12 mouse cellular contexts compared by ENCODE assay signal in the genomic region with DNA sequence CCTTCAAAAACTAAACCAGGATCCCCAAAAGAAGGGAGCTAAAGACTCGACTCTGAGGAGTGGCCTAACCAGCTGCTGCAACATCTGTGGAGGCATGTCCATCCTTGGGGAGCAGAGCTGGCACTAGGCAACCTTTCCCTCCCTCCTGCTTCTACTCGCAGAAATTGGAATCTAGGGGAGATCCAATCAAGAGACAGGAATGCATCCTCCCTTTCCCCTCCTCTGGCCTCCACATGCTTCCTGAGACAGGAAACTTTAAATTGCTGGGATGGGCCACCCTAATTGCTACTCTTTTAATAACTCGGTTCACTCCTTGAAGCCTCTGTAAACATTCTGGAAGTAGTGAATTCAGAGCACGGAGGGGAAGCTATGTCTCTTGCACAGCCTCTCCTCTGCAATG.
DNase-seq lines count a peak whose midpoint lies in the region; ATAC-seq and TF ChIP-seq lines count a peak whose summit lies in the region.
"Had no signal": no experiment of that assay in that cellular context is flagged by ENCODE, and none has a peak within 500 bp of the region (broad histone marks: within the 10 kb centered on the region; RNA-seq: fewer than 3 reads in every experiment).

No protein-coding gene starts in this region.

- peak overlapping the region; percentile 54; the same call in 1 of the 2 replicates for H3K27ac ChIP-seq in lung, embryonic 14.5 days (ENCODE audit: low read depth)
- H3K27ac ChIP-seq in embryonic facial prominence, embryonic 12.5 days, result peak overlapping the region; percentile 46; the same call in 1 of the 2 replicates
- H3K27ac ChIP-seq in hindbrain, embryonic 14.5 days, result no peak overlapping the region
- H3K27ac ChIP-seq: forebrain, embryonic 15.5 days; hindbrain, postnatal 0 days; midbrain, embryonic 13.5 days had no signal

- H3K27me3 ChIP-seq in lung, embryonic 14.5 days (ENCODE audit: insufficient read depth, low read length), result no peaks in the 10 kb centered on the region
- H3K27me3 ChIP-seq in embryonic facial prominence, embryonic 12.5 days, result no peaks in the 10 kb centered on the region
- H3K27me3 ChIP-seq in hindbrain, embryonic 14.5 days (ENCODE audit: control insufficient read depth, insufficient read depth, low read length), result no peaks in the 10 kb centered on the region
- H3K27me3 ChIP-seq: forebrain, embryonic 15.5 days; midbrain, embryonic 13.5 days had no signal

- no peaks in the 10 kb centered on the region for H3K9me3 ChIP-seq in lung, embryonic 14.5 days (ENCODE audit: low read depth, low read length)
- H3K9me3 ChIP-seq in embryonic facial prominence, embryonic 12.5 days, result no peaks in the 10 kb centered on the region
- H3K9me3 ChIP-seq in hindbrain, embryonic 14.5 days (ENCODE audit: control insufficient read depth, low read length), result no peaks in the 10 kb centered on the region
- H3K9me3 ChIP-seq: forebrain, embryonic 15.5 days; midbrain, embryonic 13.5 days had no signal

- H3K36me3 ChIP-seq in lung, embryonic 14.5 days (ENCODE audit: insufficient read depth), result no peaks in the 10 kb centered on the region
- H3K36me3 ChIP-seq in embryonic facial prominence, embryonic 12.5 days, result no peaks in the 10 kb centered on the region
- no peaks in the 10 kb centered on the region for H3K36me3 ChIP-seq in hindbrain, embryonic 14.5 days (replicated peaks; ENCODE audit: control insufficient read depth, insufficient read depth)
- H3K36me3 ChIP-seq: forebrain, embryonic 15.5 days; midbrain, embryonic 13.5 days had no signal

- peaks cover under 1% of the 10 kb centered on the region; the same call in 1 of the 2 replicates for H3K4me1 ChIP-seq in lung, embryonic 14.5 days (ENCODE audit: insufficient read depth)
- H3K4me1 ChIP-seq in embryonic facial prominence, embryonic 12.5 days, result peaks cover 12% of the 10 kb centered on the region
- no peaks in the 10 kb centered on the region for H3K4me1 ChIP-seq in hindbrain, embryonic 14.5 days (replicated peaks; ENCODE audit: control insufficient read depth, insufficient read depth, low read length)
- H3K4me1 ChIP-seq: forebrain, embryonic 15.5 days; midbrain, embryonic 13.5 days had no signal

- no peak overlapping the region for H3K4me3 ChIP-seq in lung, embryonic 14.5 days (ENCODE audit: low read depth, low read length)
- H3K4me3 ChIP-seq in embryonic facial prominence, embryonic 12.5 days, result no peak overlapping the region
- no peak overlapping the region for H3K4me3 ChIP-seq in hindbrain, embryonic 14.5 days (replicated peaks; ENCODE audit: low read length)
- H3K4me3 ChIP-seq: forebrain, embryonic 15.5 days; midbrain, embryonic 13.5 days had no signal

- H3K9ac ChIP-seq in lung, embryonic 14.5 days, result no peak overlapping the region
- H3K9ac ChIP-seq in embryonic facial prominence, embryonic 12.5 days, result no peak overlapping the region
- no peak overlapping the region for H3K9ac ChIP-seq in hindbrain, embryonic 14.5 days
- H3K9ac ChIP-seq: forebrain, embryonic 15.5 days; midbrain, embryonic 13.5 days had no signal

- no peak overlapping the region for H3K4me2 ChIP-seq in lung, embryonic 14.5 days
- H3K4me2 ChIP-seq in embryonic facial prominence, embryonic 12.5 days (replicated peaks), result no peak overlapping the region
- H3K4me2 ChIP-seq in hindbrain, embryonic 14.5 days (replicated peaks), result no peak overlapping the region
- H3K4me2 ChIP-seq: forebrain, embryonic 15.5 days; midbrain, embryonic 13.5 days had no signal

- intact Hi-C loops in heart, postnatal 25 days (cut with DNase I), result loop anchor here (5.0 kb wide), 1 partner anchor 92 kb away; no protein-coding TSS in a partner anchor

- TF ChIP-seq CTCF in lung, embryonic 14.5 days (IDR thresholded peaks at IDR 0.05; ENCODE audit: low read depth), result no peak

- whole genome bisulfite sequencing in lung, embryonic 14.5 days, result 18% methylated on average over 4 of the region's 4 CpGs
- WGBS in embryonic facial prominence, embryonic 12.5 days, result 20% methylated on average over 4 of the region's 4 CpGs
- WGBS in hindbrain, embryonic 14.5 days, result 63% methylated on average over 4 of the region's 4 CpGs

- ATAC-seq in lung, embryonic 14.5 days (ENCODE audit: insufficient read depth), result peak; percentile 70
- ATAC-seq in embryonic facial prominence, embryonic 12.5 days (ENCODE audit: insufficient number of reproducible peaks, insufficient read depth, low FRiP score, low TSS enrichment), result no peak
- ATAC-seq in hindbrain, embryonic 14.5 days (ENCODE audit: low FRiP score), result no peak
- ATAC-seq in inflammation-experienced regulatory T-cells, adult 6 months, result no peak
- ATAC-seq: forebrain, embryonic 15.5 days; hindbrain, postnatal 0 days; midbrain, embryonic 13.5 days had no signal

- peak; percentile 47 for DNase-seq in lung, embryonic 14.5 days
- DNase-seq in lung, postnatal 14 days, result no peak
- DNase-seq in heart, postnatal 25 days (ENCODE audit: low spot score), result peak; percentile 18
- DNase-seq in testis, postnatal 10 days (ENCODE audit: low spot score), result peak; percentile 39
- DNase-seq in hindbrain, embryonic 14.5 days (ENCODE audit: low spot score), result no peak
- DNase-seq: adrenal gland, postnatal 25 days; cerebellum, postnatal 25 days had no signal

Comparison
In these comparisons a context has a peak if more than half of its experiments do, and no peak if none do; other contexts are left out.
1. DNase-seq: peak in lung, embryonic 14.5 days (single experiment), heart, postnatal 25 days (single experiment) and testis, postnatal 10 days (single experiment); none in lung, postnatal 14 days (single experiment) and hindbrain, embryonic 14.5 days (single experiment).